Mouse (Mus musculus) small intestine, adult 2 months (tissue): Measurements from ENCODE around the gene Nexn.

Source experiments
- CTCF ChIP-seq: fragments of 200-500 bp; IDR thresholded peaks from 2 replicates; pipeline ENCODE4 v1.5.1; 2012; ENCODE audit warnings: low read depth, mild to moderate bottlenecking, control low read depth, inconsistent platforms, low read length, moderate library complexity, mixed read lengths; ENCODE audit not compliant: insufficient replicate concordance, insufficient read length; ENCODE audit errors: extremely low read depth
- POLR2A ChIP-seq: fragments of 200-500 bp; IDR thresholded peaks from 2 replicates; pipeline ENCODE4 v1.6.1; 2012; ENCODE audit warnings: low read depth, mild to moderate bottlenecking, control low read depth, inconsistent platforms, low read length, moderate library complexity

DNA sequence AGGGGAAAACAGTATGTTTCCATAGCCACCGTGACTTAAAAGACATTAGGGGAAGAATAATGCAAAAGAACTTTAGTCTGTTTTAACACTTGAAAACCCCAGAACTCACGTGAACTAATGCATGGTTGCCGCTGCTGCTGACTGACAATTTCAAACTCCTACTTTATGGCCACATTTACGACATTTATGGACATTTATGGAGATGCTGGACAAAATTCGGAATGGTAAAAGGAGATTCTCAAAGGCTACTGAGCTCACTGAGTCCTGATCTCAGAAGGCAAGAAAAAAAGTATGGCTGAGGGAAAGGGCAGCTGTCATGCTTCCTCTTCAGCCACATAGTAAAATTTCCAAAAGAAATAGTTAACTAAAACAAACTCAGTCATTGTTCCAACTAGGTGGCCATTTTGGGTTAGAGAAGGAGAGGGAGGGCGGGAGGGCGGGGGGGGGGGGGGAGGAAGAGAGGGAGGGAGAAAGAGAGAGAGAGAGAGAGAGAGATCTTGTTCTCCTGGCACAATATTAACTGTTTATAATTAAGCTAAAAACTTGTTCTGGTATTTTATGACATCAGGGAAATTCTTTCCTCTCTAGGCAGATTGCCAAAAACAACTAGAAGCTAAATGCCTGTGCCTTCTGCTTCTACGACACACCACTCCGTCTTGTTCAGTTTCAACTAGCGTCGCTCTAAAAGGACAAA is 73.8 kb downstream of the Nexn start:
- TF ChIP-seq CTCF (no peak), POLR2A (no peak)
